Mouse (Mus musculus) olfactory bulb, adult 2 months (tissue): ENCODE measurements around the gene Gucd1.

Source experiments
- CTCF ChIP-seq: fragments of 200-500 bp; IDR thresholded peaks from 2 replicates; pipeline ENCODE4 v1.5.1; 2012; ENCODE audit warnings: low read depth, mild to moderate bottlenecking, low read length, moderate library complexity; ENCODE audit not compliant: insufficient read depth
- POLR2A ChIP-seq: fragments of 200-500 bp; IDR thresholded peaks from 2 replicates; pipeline ENCODE4 v1.6.1; 2012; ENCODE audit warnings: mild to moderate bottlenecking, low read depth, low read length, moderate library complexity; ENCODE audit not compliant: insufficient read depth

DNA sequence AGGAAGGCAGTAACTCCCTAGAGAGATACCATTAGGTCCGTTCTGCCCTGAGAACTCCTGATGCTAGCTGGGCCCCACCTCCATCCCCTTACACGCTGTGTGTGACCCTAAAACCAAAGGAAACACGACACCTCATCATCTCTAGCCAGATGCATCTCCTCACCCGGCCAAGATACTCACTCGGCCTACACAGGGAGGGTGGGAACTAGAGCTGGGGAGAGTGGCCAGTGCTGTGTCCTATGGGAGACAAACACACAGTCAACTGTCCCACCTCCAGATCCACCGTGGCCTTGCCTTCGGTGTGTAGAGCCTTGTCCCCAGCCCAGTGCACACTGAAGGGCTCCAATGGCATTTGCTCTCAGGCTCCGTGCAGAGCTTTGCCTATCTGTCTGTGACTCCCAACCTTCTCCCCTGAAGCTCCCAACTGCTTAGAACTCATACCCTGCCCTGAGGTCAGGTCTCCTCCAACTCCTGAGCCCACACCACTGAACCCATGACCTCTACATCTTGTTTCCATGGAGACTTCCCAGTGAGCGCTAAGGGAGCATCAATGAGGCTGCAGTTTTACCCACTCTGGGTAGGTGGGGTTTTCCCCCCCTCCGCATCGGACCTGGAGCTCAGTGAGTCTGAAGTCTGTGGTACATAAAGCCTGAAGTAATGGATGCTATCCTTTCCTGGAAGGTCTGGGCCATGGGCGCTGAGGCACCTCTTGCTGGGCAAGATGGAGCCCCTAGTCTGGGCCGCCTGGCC lies 35.1 kb upstream of the Gucd1 start:
- TF ChIP-seq CTCF, result no peak
- TF ChIP-seq POLR2A, result no peak
